Mouse (Mus musculus) lung, embryonic 14.5 days (tissue): ENCODE results near the gene Scaf8. TPM values are rescaled to one million over a fixed set of nuclear protein-coding genes. Genes with fewer than 3 reads are reported as not detected.

Source experiments
- ATAC-seq: fragments of 200-750 bp; cut with Nextera tagmentation; 2 replicates; pipeline ENCODE4 v1.8.0; 2017; ENCODE audit warnings: mild to moderate bottlenecking, moderate TSS enrichment, moderate library complexity; ENCODE audit not compliant: insufficient read depth
- DNase-seq: peaks from one replicate; pipeline ENCODE4 v3.0.0-alpha.2; 2015
- H3K27ac ChIP-seq: fragments of 300-500 bp; sonication (generic); 2 replicates; pipeline ENCODE4 v1.5.1; 2014; ENCODE audit warnings: low read depth, mild to moderate bottlenecking, moderate library complexity
- H3K27me3 ChIP-seq: fragments of 300-500 bp; sonication (generic); 2 replicates; pipeline ENCODE4 v1.6.1; 2014; ENCODE audit warnings: low read length, control low read depth; ENCODE audit not compliant: insufficient read depth
- H3K36me3 ChIP-seq: fragments of 300-500 bp; sonication (generic); 2 replicates; pipeline ENCODE4 v1.6.1; 2014; ENCODE audit warnings: control low read depth; ENCODE audit not compliant: insufficient read depth
- H3K4me1 ChIP-seq: fragments of 300-500 bp; sonication (generic); 2 replicates; pipeline ENCODE4 v1.6.1; 2014; ENCODE audit warnings: antibody characterized with exemption, control low read depth; ENCODE audit not compliant: insufficient read depth
- H3K4me2 ChIP-seq: fragments of 300-500 bp; sonication (generic); 2 replicates; pipeline ENCODE4 v1.6.1; 2014; ENCODE audit warnings: mild to moderate bottlenecking
- H3K4me3 ChIP-seq: fragments of 300-500 bp; sonication (generic); 2 replicates; pipeline ENCODE4 v1.5.1; 2014; ENCODE audit warnings: low read depth, low read length
- H3K9ac ChIP-seq: fragments of 300-500 bp; sonication (generic); 2 replicates; pipeline ENCODE4 v1.6.1; 2014
- H3K9me3 ChIP-seq: fragments of 300-500 bp; sonication (generic); 2 replicates; pipeline ENCODE4 v1.6.1; 2016; ENCODE audit warnings: low read depth, low read length, control low read depth
- CTCF ChIP-seq: IDR thresholded peaks from 2 replicates; pipeline ENCODE4 v1.5.1; 2016; ENCODE audit warnings: antibody characterized with exemption, low read depth
- WGBS: fragments of 180-500 bp; shearing (Covaris S2); extraction: QIAGEN DNeasy Blood & Tissue Kit; methylation state at CpG from one replicate; pipeline ENCODE4 v1.1.7; 2014; 5-methylcytosine and 5-hydroxymethylcytosine counted together
- polyA plus RNA-seq: library from polyadenylated mRNA; unstranded; fragments of >200 nt; fragmentation: Nextera tagmentation; extraction: Ambion mirVana; gene quantifications from 2 replicates; pipeline ENCODE4 v1.2.1, GENCODE M21; 2014

The Scaf8 gene
- polyA plus RNA-seq, 1 experiment from 2014 or later: 30.2 TPM

DNA sequence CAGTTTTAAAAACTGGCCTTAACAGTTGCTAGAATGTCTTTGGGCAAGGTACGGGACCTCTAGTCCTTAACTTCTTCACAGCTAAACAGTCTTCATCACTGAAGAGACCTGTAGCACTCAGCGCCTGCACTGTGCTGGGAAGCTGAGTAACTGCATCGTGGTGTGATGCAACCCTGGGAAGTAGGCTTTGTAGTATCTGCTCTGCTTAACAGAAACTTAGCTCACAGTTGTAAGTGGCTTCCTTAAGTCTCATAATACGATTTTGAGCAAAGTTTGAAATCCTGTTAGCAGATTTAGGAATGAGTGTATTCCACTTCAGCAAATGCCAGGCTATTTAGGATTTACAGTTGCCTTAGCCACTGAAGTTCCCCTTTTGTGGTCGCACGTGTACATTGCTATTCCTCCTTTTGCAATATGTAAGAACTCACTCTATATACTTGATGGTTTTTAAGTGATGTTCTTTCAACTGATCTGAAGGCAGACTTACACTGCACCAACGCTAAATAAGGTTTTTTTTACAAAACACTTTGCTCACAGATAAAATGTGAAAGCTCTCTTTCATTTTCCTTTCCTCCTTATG lies 90.1 kb downstream of the Scaf8 start:
- DNase-seq (no peak), ATAC-seq (no peak)
- no peaks in the 10 kb centered on the region for H3K4me1 ChIP-seq
- H3K36me3 ChIP-seq: peaks cover 20% of the 10 kb centered on the region
- no peak overlapping the region for H3K4me3 ChIP-seq
- H3K9me3 ChIP-seq: no peaks in the 10 kb centered on the region
- H3K27ac ChIP-seq: no peak overlapping the region
- no peak for TF ChIP-seq CTCF
- WGBS: 79% methylated on average over 7 of the region's 7 CpGs
- H3K4me2 ChIP-seq: no peak overlapping the region
- H3K9ac ChIP-seq: no peak overlapping the region
- H3K27me3 ChIP-seq: no peaks in the 10 kb centered on the region

DNA sequence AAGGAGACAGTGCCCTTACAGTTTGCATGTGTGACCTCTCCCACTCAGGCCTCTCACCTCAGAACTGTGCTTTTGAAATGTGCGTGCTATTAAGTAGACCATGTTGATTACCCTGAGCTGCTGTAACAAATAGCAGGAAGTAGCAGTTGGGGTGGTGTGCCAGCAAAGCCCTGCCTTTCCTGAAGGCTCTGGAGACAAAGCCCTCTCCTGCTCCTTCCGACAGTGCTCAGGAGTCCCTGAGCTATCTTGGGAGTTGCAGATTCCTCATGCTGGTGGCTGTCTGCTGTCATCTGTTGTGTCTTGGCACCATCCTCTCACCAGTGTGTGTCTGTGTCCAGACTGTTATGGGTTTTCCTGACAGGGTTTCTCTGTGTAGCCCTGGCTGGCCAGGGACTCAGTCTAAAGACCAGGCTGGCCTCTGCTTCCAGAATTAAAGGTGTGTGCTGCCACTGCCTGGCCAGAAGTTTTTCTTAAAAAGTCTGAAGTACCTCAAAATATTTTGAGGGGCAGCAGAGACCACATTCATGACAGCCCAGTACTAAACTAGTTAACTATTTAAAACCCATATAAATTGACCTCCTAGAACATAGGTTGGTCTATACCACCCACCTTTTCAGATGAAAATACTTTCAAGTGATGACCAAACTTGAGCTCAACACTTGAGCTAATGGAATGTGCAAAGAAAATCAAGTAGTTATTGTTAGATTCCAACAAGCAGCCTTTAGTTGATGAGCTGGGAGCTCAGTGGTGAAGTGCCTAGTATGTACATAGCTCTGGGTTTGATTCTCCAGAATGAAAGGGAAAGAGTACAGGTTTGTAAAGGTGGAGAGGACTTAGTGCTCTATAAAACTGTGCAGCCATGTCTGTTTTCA lies 92.0 kb downstream of the Scaf8 start:
- Histone ChIP-seq H3K4me1 (no peaks in the 10 kb centered on the region), H3K36me3 (peaks cover 6% of the 10 kb centered on the region), H3K27ac (peak overlapping the region; percentile 89), H3K4me3 (no peak overlapping the region), H3K9me3 (no peaks in the 10 kb centered on the region), H3K9ac (no peak overlapping the region), H3K4me2 (peak overlapping the region; percentile 10; the same call in 1 of the 2 replicates), H3K27me3 (no peaks in the 10 kb centered on the region)
- TF ChIP-seq CTCF: no peak
- DNase-seq: peak; percentile 47
- peak; percentile 87 for ATAC-seq
- 54% methylated on average over 2 of the region's 2 CpGs for WGBS

DNA sequence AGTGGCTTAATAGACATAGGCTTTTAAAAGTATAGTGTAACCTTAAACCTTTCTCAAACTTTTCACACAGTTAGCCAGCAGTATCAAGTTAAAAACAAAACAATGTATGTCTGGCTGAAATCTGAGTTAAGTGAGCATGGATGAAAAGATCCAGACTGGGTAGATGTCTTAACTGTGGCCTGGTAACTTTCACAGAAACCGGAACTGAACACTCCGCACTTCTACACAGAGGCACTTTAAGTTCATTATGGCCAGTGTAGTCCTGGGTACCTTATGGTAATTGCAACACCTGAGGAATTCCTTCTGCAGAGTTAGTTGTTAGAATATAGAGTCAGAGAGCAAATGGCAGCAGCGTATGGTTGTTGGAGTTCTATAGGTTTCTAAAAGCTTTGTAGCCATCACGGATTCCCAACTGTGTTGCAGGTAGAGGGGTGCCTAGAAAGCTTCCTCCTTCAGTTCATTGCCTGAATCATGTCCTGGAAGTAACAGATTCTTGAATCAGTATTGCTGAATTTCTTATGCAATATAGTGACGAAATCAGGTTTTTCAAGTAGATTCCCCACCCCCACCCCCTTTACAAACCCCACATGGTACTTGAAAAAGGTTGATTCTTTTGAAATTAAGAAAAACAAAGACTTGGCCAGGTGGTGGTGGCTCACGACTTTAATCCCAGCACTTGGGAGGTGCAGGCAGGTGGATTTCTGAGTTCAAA lies 92.9 kb downstream of the Scaf8 start:
- Histone ChIP-seq H3K4me3 (no peak overlapping the region), H3K36me3 (peaks cover 9% of the 10 kb centered on the region), H3K9ac (no peak overlapping the region), H3K27me3 (no peaks in the 10 kb centered on the region), H3K27ac (peak overlapping the region; percentile 61), H3K4me1 (no peaks in the 10 kb centered on the region), H3K9me3 (no peaks in the 10 kb centered on the region), H3K4me2 (no peak overlapping the region)
- no peak for TF ChIP-seq CTCF
- ATAC-seq: 0 out of 2 replicates have a peak, but pooled peaks have one; percentile 3
- no peak for DNase-seq
- WGBS: 66% methylated on average over 6 of the region's 6 CpGs

DNA sequence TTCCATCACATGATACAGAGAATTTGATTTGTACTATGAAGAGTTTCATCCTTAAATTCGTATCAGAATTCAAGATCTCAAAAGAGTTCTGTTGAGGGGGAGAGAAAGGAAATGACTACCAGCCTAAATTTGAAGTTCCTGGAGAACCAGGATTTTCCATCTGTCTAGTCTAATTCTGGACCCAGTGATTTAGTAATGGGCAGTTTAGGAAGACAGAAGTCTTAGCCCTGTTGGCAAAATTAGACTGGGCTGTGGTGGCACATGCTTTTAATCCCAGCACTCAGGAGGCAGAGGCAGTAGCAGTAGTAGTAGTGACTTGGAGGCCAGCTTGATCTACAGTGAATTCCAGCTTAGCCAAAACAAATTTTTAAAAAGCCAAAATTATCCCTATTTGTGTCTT lies 93.7 kb downstream of the Scaf8 start:
- no peak for DNase-seq
- TF ChIP-seq CTCF: no peak

DNA sequence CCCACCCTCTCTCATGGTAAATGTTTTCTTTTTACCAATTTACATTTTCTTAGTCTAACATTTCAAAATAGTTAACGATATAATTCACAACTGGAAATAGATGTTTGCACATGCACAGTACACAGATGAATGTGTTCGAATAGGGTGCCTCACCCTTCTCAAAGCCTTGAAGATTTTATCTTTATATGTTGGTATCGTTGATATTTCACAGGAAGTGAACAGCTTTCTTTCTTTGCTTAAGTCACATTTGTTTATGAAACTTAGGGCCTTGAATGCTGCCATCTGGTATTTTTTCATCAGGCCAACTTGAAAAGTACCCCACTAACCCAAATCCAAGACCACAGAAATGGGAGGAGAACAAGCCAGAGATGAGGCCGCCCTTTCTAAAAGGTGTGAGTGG lies 94.8 kb downstream of the Scaf8 start:
- DNase-seq (no peak), ATAC-seq (no peak)
- no peaks in the 10 kb centered on the region for H3K4me1 ChIP-seq
- no peaks in the 10 kb centered on the region for H3K27me3 ChIP-seq
- TF ChIP-seq CTCF: no peak
- WGBS: 78% methylated on average over 4 of the region's 4 CpGs
- H3K4me2 ChIP-seq: no peak overlapping the region
- no peak overlapping the region for H3K9ac ChIP-seq
- no peaks in the 10 kb centered on the region for H3K9me3 ChIP-seq
- no peak overlapping the region for H3K27ac ChIP-seq
- H3K36me3 ChIP-seq: peaks cover 22% of the 10 kb centered on the region
- no peak overlapping the region for H3K4me3 ChIP-seq

More for the DNA sequence above, 93.7 kb downstream of the Scaf8 start:
- Histone ChIP-seq H3K4me2 (no peak overlapping the region), H3K4me3 (no peak overlapping the region), H3K4me1 (no peaks in the 10 kb centered on the region), H3K36me3 (peaks cover 17% of the 10 kb centered on the region), H3K9me3 (no peaks in the 10 kb centered on the region), H3K27me3 (no peaks in the 10 kb centered on the region), H3K9ac (no peak overlapping the region), H3K27ac (0 out of 2 replicates have a peak overlapping the region, but pooled peaks have one; percentile 24)
- WGBS: 80% methylated on average over 1 of the region's 1 CpGs
- no peak for ATAC-seq

DNA sequence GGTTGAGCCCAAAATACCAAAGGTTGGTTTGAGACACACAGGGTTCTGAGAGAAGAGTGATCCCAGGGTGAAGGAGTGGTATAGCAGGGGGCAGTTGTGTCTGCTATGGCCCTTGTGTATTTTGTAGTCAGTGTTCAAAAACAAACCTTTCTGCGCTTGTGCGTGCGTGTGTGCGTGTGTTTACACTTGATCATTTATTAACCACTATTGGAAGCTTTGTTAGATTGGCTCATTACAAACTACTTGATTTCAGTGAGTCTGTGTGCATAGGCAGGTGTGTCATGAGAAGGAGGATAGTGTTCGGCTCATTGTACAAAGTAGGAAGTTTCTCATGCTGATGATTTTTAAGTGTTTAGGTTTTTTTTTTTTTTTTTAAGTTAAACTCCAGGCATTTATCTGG lies 95.4 kb downstream of the Scaf8 start:
- Histone ChIP-seq H3K4me1 (no peaks in the 10 kb centered on the region), H3K4me2 (no peak overlapping the region), H3K9me3 (no peaks in the 10 kb centered on the region), H3K4me3 (no peak overlapping the region), H3K27me3 (no peaks in the 10 kb centered on the region), H3K27ac (no peak overlapping the region), H3K36me3 (peaks cover 26% of the 10 kb centered on the region), H3K9ac (no peak overlapping the region)
- WGBS: 83% methylated on average over 5 of the region's 5 CpGs
- no peak for TF ChIP-seq CTCF
- DNase-seq (no peak), ATAC-seq (no peak)

DNA sequence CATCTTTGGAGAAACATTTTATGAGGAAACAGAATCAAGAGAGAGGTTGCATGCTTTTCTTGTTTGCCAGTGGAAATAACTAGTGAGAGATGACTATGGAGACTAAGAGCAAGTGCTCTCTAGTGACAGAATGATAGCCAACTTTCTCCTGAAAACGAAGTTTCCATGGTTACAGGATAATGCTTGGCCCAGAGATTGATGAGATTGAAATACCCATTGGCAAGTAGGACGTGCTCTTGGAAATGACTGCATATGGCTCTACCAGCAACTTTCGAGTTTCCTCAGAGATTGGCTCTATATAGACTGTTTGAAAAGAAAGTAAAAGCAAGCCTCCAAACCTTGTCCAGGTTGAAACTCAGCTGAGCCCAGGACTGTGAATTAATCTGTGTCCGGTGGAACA lies 97.3 kb downstream of the Scaf8 start:
- ATAC-seq (no peak), DNase-seq (no peak)
- Histone ChIP-seq H3K36me3 (peaks cover 44% of the 10 kb centered on the region), H3K9ac (no peak overlapping the region), H3K4me2 (no peak overlapping the region), H3K4me3 (no peak overlapping the region), H3K27me3 (no peaks in the 10 kb centered on the region), H3K4me1 (no peaks in the 10 kb centered on the region), H3K27ac (no peak overlapping the region), H3K9me3 (no peaks in the 10 kb centered on the region)
- TF ChIP-seq CTCF: no peak
- WGBS: 83% methylated on average over 4 of the region's 4 CpGs
